Mouse (Mus musculus) forebrain, embryonic 12.5 days (tissue): ENCODE measurements around the gene Slc4a5. TPM values are rescaled to one million over a fixed set of nuclear protein-coding genes. Genes with fewer than 3 reads are reported as not detected.

ENCODE experiments used
- ATAC-seq: fragments of 200-750 bp; cut with Nextera tagmentation; 2 replicates; pipeline ENCODE4 v1.8.0; 2017; ENCODE audit warnings: moderate TSS enrichment; ENCODE audit not compliant: low FRiP score
- H3K27ac ChIP-seq: fragments of 300-500 bp; sonication (generic); 2 replicates; pipeline ENCODE4 v1.5.1; 2016; ENCODE audit warnings: mild to moderate bottlenecking
- H3K27me3 ChIP-seq: fragments of 300-500 bp; sonication (generic); 2 replicates; pipeline ENCODE4 v1.6.1; 2016; ENCODE audit warnings: mild to moderate bottlenecking
- H3K36me3 ChIP-seq: fragments of 300-500 bp; sonication (generic); replicated peaks from 2 replicates; pipeline ENCODE4 v1.6.1; 2016; ENCODE audit warnings: mild to moderate bottlenecking
- H3K4me1 ChIP-seq: fragments of 300-500 bp; sonication (generic); 2 replicates; pipeline ENCODE4 v1.6.1; 2016
- H3K4me2 ChIP-seq: fragments of 300-500 bp; sonication (generic); 2 replicates; pipeline ENCODE4 v1.6.1; 2016; ENCODE audit warnings: mild to moderate bottlenecking, moderate library complexity
- H3K4me3 ChIP-seq: fragments of 300-500 bp; sonication (generic); replicated peaks from 2 replicates; pipeline ENCODE4 v1.5.1; 2016; ENCODE audit warnings: mild to moderate bottlenecking
- H3K9ac ChIP-seq: fragments of 300-500 bp; sonication (generic); 2 replicates; pipeline ENCODE4 v1.6.1; 2016; ENCODE audit warnings: mild to moderate bottlenecking
- H3K9me3 ChIP-seq: fragments of 300-500 bp; sonication (generic); 2 replicates; pipeline ENCODE4 v1.6.1; 2016
- WGBS: fragments of 180-500 bp; shearing (Covaris S2); methylation state at CpG from one replicate; pipeline ENCODE4 v1.1.7; 2016; 5-methylcytosine and 5-hydroxymethylcytosine counted together
- polyA plus RNA-seq: library from polyadenylated mRNA; unstranded; fragments of >200 nt; fragmentation: Nextera tagmentation; extraction: Ambion mirVana; gene quantifications from 2 replicates; pipeline ENCODE4 v1.2.1, GENCODE M21; 2016

Gene Slc4a5
- polyA plus RNA-seq, 1 experiment from 2014 or later: 0.24 TPM

DNA sequence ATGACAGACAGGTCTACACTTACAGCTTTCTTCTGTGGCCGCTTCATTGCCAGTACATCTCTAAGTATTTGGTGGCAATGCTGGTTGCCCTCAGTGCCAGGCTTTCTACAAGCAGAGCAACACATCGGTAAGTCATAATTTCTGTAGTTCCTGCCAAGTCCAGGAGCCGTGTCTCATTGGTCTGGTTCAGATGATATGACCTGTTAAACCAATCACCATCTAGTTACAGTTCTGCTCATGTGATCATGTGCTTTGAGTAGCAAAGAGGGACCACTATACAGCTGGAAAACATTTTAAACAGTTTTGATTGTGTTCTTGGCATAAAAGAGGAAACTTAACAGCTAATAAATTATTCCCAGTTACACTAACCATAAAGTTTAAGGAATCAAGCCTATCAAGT is 128.3 kb downstream of the Slc4a5 start:
- no peak for ATAC-seq

DNA sequence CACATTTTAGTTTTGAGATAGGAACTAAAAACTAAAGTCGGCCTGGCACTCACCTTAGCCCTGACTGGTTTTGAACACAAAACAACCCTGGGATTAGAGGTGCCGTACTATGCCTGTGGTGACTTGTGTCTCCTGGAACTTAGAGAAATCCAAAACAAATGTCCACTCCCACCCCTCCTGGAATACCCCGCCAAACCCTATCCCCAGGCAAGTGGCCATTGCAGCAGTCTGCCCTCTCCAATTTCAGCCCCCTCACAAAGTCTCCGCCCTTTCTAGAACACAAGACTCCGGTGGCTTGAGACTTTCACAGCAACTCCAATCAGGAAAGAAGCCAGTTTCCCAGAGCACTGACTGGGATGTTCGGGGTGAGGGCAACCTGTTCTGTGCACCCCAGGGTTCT is 129.2 kb downstream of the Slc4a5 start, which contains the start of gene Bola3:
Gene Bola3 (plus strand): TSS at position 275 of the 400 bp plus-strand sequence.
- no peaks in the 10 kb centered on the region for H3K9me3 ChIP-seq
- 0 out of 2 replicates have a peak, but pooled peaks have one; percentile 5 for ATAC-seq
- peaks cover 9% of the 10 kb centered on the region for H3K36me3 ChIP-seq
- peaks cover 16% of the 10 kb centered on the region for H3K4me1 ChIP-seq
- peak within 1 kb of the TSS; percentile 74 for H3K9ac ChIP-seq
- WGBS: 27% methylated on average over 6 of the region's 6 CpGs
- H3K27me3 ChIP-seq: no peaks in the 10 kb centered on the region
- H3K4me2 ChIP-seq: peak within 1 kb of the TSS; percentile 58
- H3K4me3 ChIP-seq: peak within 1 kb of the TSS; percentile 73
- no peak within 1 kb of the TSS for H3K27ac ChIP-seq

More for the DNA sequence above, 128.3 kb downstream of the Slc4a5 start:
- Histone ChIP-seq H3K4me1 (peaks cover 16% of the 10 kb centered on the region), H3K27ac (no peak overlapping the region), H3K9me3 (no peaks in the 10 kb centered on the region), H3K9ac (no peak overlapping the region), H3K4me3 (no peak overlapping the region), H3K4me2 (no peak overlapping the region), H3K27me3 (no peaks in the 10 kb centered on the region), H3K36me3 (peaks cover 6% of the 10 kb centered on the region; the same call in 1 of the 2 replicates)
- 92% methylated on average over 3 of the region's 3 CpGs for WGBS

DNA sequence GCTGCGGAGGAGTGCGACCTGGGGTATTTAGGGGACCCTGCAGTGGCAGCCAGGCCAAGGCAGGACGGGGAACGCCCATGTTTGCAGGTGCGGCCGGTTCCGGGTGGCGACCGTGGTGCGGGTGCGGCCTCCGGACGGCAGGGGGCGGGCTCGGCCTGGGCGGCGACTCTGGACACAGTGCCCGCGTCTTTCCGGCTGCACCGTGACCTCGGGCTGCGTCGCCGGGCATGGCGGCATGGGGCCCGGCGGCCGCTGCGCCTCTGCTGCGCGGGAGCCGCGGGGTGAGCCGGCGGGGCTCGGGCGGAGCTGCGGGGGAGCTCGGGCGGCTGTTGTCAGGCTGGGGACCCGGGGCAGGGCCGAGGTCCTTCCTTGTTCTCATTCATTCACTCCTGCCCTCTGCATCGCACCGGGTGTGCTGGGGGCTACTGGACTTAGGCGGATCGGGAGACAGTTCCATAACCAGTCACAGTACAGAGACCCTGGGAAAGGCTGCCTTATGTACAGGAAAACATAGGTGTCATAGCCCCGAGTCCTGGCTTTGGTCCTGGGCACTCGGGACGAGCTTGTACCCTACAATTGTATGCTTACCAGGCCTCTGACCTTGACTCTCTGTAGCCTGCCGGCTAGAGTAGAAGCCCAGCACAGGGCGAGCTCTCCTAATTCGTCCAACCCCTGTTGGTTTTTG is 129.8 kb downstream of the Slc4a5 start:
- Histone ChIP-seq H3K4me1 (peaks cover 16% of the 10 kb centered on the region), H3K4me3 (peak overlapping the region; percentile 73), H3K27ac (no peak overlapping the region), H3K36me3 (peaks cover 15% of the 10 kb centered on the region), H3K4me2 (peak overlapping the region; percentile 58), H3K27me3 (no peaks in the 10 kb centered on the region), H3K9ac (peak overlapping the region; percentile 74), H3K9me3 (no peaks in the 10 kb centered on the region)
- WGBS: under 1% methylated on average over 53 of the region's 53 CpGs
- ATAC-seq: peak; percentile 96

DNA sequence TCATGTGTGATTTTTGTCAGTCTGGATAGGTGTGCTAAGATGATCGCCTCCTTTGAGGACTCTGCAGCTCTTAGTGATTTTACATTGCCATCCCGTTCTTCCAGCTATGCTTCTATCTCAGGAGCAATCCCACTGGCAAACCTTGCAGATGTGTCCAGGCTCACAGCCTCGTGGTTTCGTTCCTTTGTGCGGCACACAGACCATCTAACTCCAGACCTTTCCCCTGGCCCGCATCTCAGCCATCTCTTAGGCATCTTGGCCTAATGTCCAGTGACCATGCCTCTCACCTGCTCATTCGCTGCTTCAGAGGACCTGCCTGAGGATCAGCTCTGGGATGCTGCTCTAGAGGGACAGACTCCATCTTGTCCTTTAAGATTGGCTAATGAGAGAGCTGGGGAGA is 130.5 kb downstream of the Slc4a5 start:
- peaks cover 22% of the 10 kb centered on the region for H3K36me3 ChIP-seq
- no peak for ATAC-seq
- H3K4me2 ChIP-seq: peak overlapping the region; percentile 58
- peak overlapping the region; percentile 74 for H3K9ac ChIP-seq
- peak overlapping the region; percentile 73 for H3K4me3 ChIP-seq
- no peak overlapping the region for H3K27ac ChIP-seq
- 83% methylated on average over 7 of the region's 7 CpGs for WGBS
- H3K27me3 ChIP-seq: no peaks in the 10 kb centered on the region
- H3K4me1 ChIP-seq: peaks cover 16% of the 10 kb centered on the region
- no peaks in the 10 kb centered on the region for H3K9me3 ChIP-seq

DNA sequence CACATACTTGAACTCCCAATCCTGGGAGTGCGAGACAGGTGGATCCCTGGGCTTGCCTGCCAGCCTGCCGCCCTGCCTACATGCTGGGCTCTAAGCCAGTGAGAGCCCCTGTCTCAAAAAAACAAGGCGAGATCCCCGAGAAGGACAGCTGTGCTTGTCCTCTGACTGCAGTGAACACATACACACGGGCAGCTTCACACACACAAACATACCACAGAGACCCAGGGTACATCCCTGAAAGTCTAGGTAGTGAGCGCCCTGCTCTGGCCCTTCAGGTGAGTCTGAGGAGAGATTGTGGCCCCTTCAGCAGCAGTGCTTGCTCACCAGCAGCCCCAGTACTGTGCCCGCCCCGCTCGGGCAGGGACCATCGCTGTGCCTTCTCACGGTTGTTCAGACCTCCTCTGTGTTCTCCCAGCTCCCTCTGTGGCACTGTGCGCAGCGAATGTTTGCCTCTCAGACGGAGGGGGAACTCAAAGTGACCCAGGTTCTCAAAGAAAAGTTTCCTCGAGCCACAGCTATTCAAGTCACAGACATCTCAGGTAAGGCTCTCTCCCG is 131.3 kb downstream of the Slc4a5 start:
- Histone ChIP-seq H3K9ac (no peak overlapping the region), H3K27me3 (no peaks in the 10 kb centered on the region), H3K36me3 (peaks cover 26% of the 10 kb centered on the region), H3K4me2 (no peak overlapping the region), H3K4me3 (no peak overlapping the region), H3K4me1 (peaks cover 16% of the 10 kb centered on the region), H3K27ac (no peak overlapping the region), H3K9me3 (no peaks in the 10 kb centered on the region)
- no peak for ATAC-seq
- WGBS: 90% methylated on average over 16 of the region's 16 CpGs

DNA sequence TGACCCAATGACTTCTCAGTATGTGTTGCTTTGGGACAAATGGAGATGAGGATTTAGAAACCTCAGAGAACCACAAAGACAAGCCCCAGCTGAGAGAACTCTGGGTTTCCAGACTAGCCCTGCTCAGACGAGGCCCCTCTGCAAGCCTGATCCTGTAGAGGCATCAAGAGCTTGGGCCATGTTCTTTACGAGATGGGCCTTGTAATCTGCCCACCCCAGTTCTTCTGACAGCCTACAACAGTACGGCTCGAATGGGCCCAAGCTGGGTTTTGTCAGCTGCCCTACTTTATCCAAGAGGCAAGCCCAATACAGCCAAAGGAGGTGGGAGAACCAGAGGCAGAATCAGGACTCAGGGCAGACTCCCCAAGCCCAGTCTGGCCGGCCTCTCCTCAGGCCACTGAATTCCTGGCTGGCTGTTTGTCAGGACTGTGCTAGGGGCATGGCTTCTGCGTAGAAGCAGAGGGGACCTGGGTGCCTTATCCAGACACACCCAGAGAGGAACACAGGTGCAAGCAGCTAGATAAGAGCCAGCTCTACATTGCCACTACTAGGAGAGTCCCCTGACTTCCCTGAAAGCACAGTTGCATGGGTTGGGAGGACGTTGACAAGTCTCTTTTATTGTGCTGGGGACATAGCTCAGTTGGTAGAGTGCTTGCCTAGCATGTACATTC is 132.0 kb downstream of the Slc4a5 start:
- no peak for ATAC-seq
- Histone ChIP-seq H3K27me3 (no peaks in the 10 kb centered on the region), H3K4me1 (peaks cover 16% of the 10 kb centered on the region), H3K9ac (0 out of 2 replicates have a peak overlapping the region, but pooled peaks have one; percentile 13), H3K27ac (no peak overlapping the region), H3K4me2 (no peak overlapping the region), H3K36me3 (peaks cover 26% of the 10 kb centered on the region), H3K4me3 (no peak overlapping the region), H3K9me3 (no peaks in the 10 kb centered on the region)
- WGBS: 83% methylated on average over 7 of the region's 7 CpGs

DNA sequence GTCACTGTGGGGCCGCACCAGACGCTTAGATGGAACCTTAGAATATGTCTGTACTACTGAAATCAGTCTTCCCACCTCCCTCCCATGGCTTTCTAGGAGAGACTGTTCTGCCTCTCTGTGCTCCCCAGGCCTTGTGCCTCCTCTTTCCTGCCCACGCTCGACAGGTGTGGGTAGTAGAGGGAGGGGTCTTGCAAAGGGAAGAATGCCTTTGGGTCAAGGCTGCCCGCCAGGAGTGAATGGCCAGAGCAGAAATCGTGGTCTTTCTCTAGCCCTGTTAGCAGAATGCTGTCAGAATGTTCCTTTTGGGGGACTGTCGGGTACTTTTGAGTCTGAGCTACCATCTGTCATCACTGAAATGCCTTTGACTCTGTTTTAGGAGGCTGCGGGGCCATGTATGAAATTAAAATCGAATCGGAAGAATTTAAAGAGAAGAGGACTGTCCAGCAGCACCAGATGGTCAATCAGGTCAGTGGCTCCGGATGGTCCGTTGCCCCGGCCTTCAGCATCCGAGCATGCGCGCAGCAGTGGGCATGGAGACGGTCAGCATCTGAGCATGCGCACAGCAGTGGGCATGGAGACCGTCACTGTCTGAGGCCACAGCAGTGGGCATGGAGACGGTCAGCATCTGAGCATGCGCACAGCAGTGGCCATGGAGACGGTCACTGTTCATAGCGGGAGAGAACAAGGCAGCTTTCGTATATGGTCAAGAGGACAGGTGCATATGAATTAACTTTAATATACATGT is 133.2 kb downstream of the Slc4a5 start:
- Histone ChIP-seq H3K4me1 (peaks cover 16% of the 10 kb centered on the region), H3K4me2 (no peak overlapping the region), H3K27me3 (no peaks in the 10 kb centered on the region), H3K27ac (no peak overlapping the region), H3K9me3 (no peaks in the 10 kb centered on the region), H3K36me3 (peaks cover 30% of the 10 kb centered on the region), H3K9ac (no peak overlapping the region), H3K4me3 (no peak overlapping the region)
- no peak for ATAC-seq
- 93% methylated on average over 24 of the region's 24 CpGs for WGBS

Other genes starting within 250 kb of the Slc4a5 start
- gene Dok1, start 186.4 kb upstream of the Slc4a5 start, polyA plus RNA-seq: 4.9 and 5.4 TPM in 2 replicates
- 6.2 and 8.0 TPM in 2 replicates for gene Loxl3, start 185.7 kb upstream of the Slc4a5 start, polyA plus RNA-seq
- 137 and 142 TPM in 2 replicates for gene Aup1, start 165.3 kb upstream of the Slc4a5 start, polyA plus RNA-seq
- gene Htra2, start 164.6 kb upstream of the Slc4a5 start, polyA plus RNA-seq: 64.3 and 65.9 TPM in 2 replicates
- 0.63 and 0.88 TPM in 2 replicates for gene Dqx1, start 162.0 kb upstream of the Slc4a5 start, polyA plus RNA-seq
- not detected in 2 replicates for gene Tlx2, start 149.5 kb upstream of the Slc4a5 start, polyA plus RNA-seq
- gene Pcgf1, start 142.0 kb upstream of the Slc4a5 start, polyA plus RNA-seq: 36.3 and 37.0 TPM in 2 replicates
- gene Lbx2, start 133.5 kb upstream of the Slc4a5 start, polyA plus RNA-seq: 0.27 TPM in 1 of 2 replicates, not detected in the other
- gene Ccdc142, start 118.2 kb upstream of the Slc4a5 start, polyA plus RNA-seq: 2.6 and 3.4 TPM in 2 replicates
- 3.4 and 3.7 TPM in 2 replicates for gene Gm42688, start 118.2 kb upstream of the Slc4a5 start, polyA plus RNA-seq
- 117 TPM in 2 replicates for gene Mrpl53, start 110.8 kb upstream of the Slc4a5 start, polyA plus RNA-seq
- gene Mogs, start 104.3 kb upstream of the Slc4a5 start, polyA plus RNA-seq: 37.4 and 38.6 TPM in 2 replicates
- 202 and 219 TPM in 2 replicates for gene Wbp1, start 98.3 kb upstream of the Slc4a5 start, polyA plus RNA-seq
- 19.0 and 20.6 TPM in 2 replicates for gene Ino80b, start 94.4 kb upstream of the Slc4a5 start, polyA plus RNA-seq
- 19.9 and 20.1 TPM in 2 replicates for gene Rtkn, start 84.4 kb upstream of the Slc4a5 start, polyA plus RNA-seq
- 12.5 and 15.4 TPM in 2 replicates for gene Wdr54, start 63.4 kb upstream of the Slc4a5 start, polyA plus RNA-seq
- 1.8 and 2.7 TPM in 2 replicates for gene 1700003E16Rik, start 63.4 kb upstream of the Slc4a5 start, polyA plus RNA-seq
- gene Dctn1, start 53.9 kb upstream of the Slc4a5 start, polyA plus RNA-seq: 128 and 137 TPM in 2 replicates
- gene Mthfd2, start 106.1 kb downstream of the Slc4a5 start, polyA plus RNA-seq: 35.8 and 37.4 TPM in 2 replicates
- gene Mob1a, start 106.2 kb downstream of the Slc4a5 start, polyA plus RNA-seq: 56.3 and 57.3 TPM in 2 replicates
- 106 and 109 TPM in 2 replicates for gene Bola3, start 129.3 kb downstream of the Slc4a5 start, polyA plus RNA-seq
- gene Tet3, start 239.3 kb downstream of the Slc4a5 start, polyA plus RNA-seq: 62.7 and 74.3 TPM in 2 replicates